Mouse (Mus musculus): ENCODE measurements around the gene Uck1. TPM values are rescaled to one million over a fixed set of nuclear protein-coding genes. Genes with fewer than 3 reads are reported as not detected.

Uck1 gene
- polyA plus RNA-seq, 1 experiment from 2014 or later: 67.5 TPM

DNA sequence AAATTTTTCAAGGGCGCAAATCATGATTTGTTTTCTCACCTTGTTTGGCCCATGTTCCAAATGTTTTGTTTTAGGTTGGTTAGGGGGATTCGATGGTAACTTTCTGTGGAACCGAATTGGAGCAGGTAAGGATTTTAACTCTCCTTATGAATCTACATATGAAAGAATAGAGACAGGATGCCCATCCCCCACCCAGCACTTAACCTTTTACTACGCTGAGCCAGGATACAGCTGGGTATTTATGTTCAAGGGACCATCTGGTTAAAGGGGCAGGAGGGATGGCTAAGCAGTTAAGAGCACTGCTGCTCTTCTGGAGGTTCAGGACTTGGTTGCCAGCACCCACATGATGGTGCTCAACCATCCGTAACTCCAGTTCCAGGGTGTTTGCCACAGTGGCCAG lies 19.4 kb downstream of the Uck1 start:
- no peak for ATAC-seq
- ChIA-PET POLR2A (no interaction called here), CTCF (interaction anchor here (0.9 kb wide), 1 partner anchor 103 kb away, joined by 3 read pairs; no protein-coding TSS in a partner anchor)

GRCm38 (mm10) chr2:32238708-32239435 lies 21.1 kb downstream of the Uck1 start:
- DNase-seq (ENCODE audit: low read depth, low spot score) (no peak), ATAC-seq (no peak)
- ChIA-PET POLR2A (no interaction called here), CTCF (interaction anchor here (0.6 kb wide), 1 partner anchor 283 kb away, joined by 3 read pairs; no protein-coding TSS in a partner anchor)
- in situ Hi-C loops (cut with MboI; ENCODE audit: low pct_unique_long_range_greater_than_20kb): loop anchor here (5.0 kb wide), 1 partner anchor 107 kb away; no protein-coding TSS in a partner anchor
- no peak for TF ChIP-seq CTCF (IDR thresholded peaks at IDR 0.05)
- H3K27me3 ChIP-seq: no peaks in the 10 kb centered on the region

More for the DNA sequence above, 19.4 kb downstream of the Uck1 start:
- in situ Hi-C loops (cut with MboI; ENCODE audit: low pct_unique_long_range_greater_than_20kb): no loop called here
- DNase-seq (ENCODE audit: low read depth, low spot score): no peak
- TF ChIP-seq CTCF (IDR thresholded peaks at IDR 0.05): no peak
- no peaks in the 10 kb centered on the region for H3K27me3 ChIP-seq

GRCm38 (mm10) chr2:32237571-32237970 lies 22.4 kb downstream of the Uck1 start:
- ChIA-PET CTCF (interaction anchor here (1.4 kb wide), 2 partner anchors 16 to 84 kb away, joined by 3 read pairs; no protein-coding TSS in a partner anchor), POLR2A (interaction anchor here (1.1 kb wide), 1 partner anchor 10 kb away, joined by 3 read pairs; no protein-coding TSS in a partner anchor)
- ATAC-seq: no peak
- in situ Hi-C loops (cut with MboI; ENCODE audit: low pct_unique_long_range_greater_than_20kb): loop anchor here (5.0 kb wide), 1 partner anchor 105 kb away; no protein-coding TSS in a partner anchor
- H3K27me3 ChIP-seq: no peaks in the 10 kb centered on the region
- no peak for TF ChIP-seq CTCF (IDR thresholded peaks at IDR 0.05)
- no peak for DNase-seq (ENCODE audit: low read depth, low spot score)

GRCm38 (mm10) chr2:32236760-32237487 lies 23.0 kb downstream of the Uck1 start:
- TF ChIP-seq CTCF (IDR thresholded peaks at IDR 0.05): no peak
- ChIA-PET POLR2A (interaction anchor here (1.1 to 1.3 kb wide), 2 partner anchors 10 to 11 kb away, joined by 3 to 5 read pairs; no protein-coding TSS in a partner anchor), CTCF (interaction anchor here (0.9 to 1.7 kb wide), 5 partner anchors 13 to 84 kb away, joined by 3 to 5 read pairs (median 3); no protein-coding TSS in a partner anchor)
- ATAC-seq (peak; percentile 46), DNase-seq (ENCODE audit: low read depth, low spot score) (peak; percentile 60)
- in situ Hi-C loops (cut with MboI; ENCODE audit: low pct_unique_long_range_greater_than_20kb): loop anchor here (5.0 kb wide), 1 partner anchor 105 kb away; no protein-coding TSS in a partner anchor
- H3K27me3 ChIP-seq: no peaks in the 10 kb centered on the region

- ChIA-PET CTCF (interaction anchor here (0.8 to 1.7 kb wide), 6 partner anchors 13 to 83 kb away, joined by 3 to 5 read pairs (median 3); no protein-coding TSS in a partner anchor), POLR2A (interaction anchor here (0.7 to 1.3 kb wide), 2 partner anchors 9 to 76 kb away, joined by 3 to 5 read pairs; no protein-coding TSS in a partner anchor)
- ATAC-seq (peak; percentile 65), DNase-seq (ENCODE audit: low read depth, low spot score) (peak; percentile 58)
- no peak for TF ChIP-seq CTCF (IDR thresholded peaks at IDR 0.05)
- no peaks in the 10 kb centered on the region for H3K27me3 ChIP-seq
- in situ Hi-C loops (cut with MboI; ENCODE audit: low pct_unique_long_range_greater_than_20kb): loop anchor here (5.0 kb wide), 1 partner anchor 104 kb away; no protein-coding TSS in a partner anchor
Measured at GRCm38 (mm10) chr2:32235886-32236759, 23.8 kb downstream of the Uck1 start, which contains the start of gene Pomt1. Gene Pomt1 (plus strand): TSS chr2:32236590.

GRCm38 (mm10) chr2:32235433-32235832 lies 24.5 kb downstream of the Uck1 start:
- POLR2A ChIA-PET: interaction anchor here (0.7 to 1.3 kb wide), 2 partner anchors 8 to 75 kb away, joined by 3 to 5 read pairs; no protein-coding TSS in a partner anchor
- no peak for ATAC-seq
- H3K27me3 ChIP-seq: no peaks in the 10 kb centered on the region
- in situ Hi-C loops (cut with MboI; ENCODE audit: low pct_unique_long_range_greater_than_20kb): loop anchor here (5.0 kb wide), 1 partner anchor 103 kb away; no protein-coding TSS in a partner anchor
- no peak for DNase-seq (ENCODE audit: low read depth, low spot score)
- TF ChIP-seq CTCF (IDR thresholded peaks at IDR 0.05): no peak
- CTCF ChIA-PET: interaction anchor here (0.8 to 1.7 kb wide), 3 partner anchors 18 to 47 kb away, joined by 3 to 4 read pairs (median 3); no protein-coding TSS in a partner anchor

DNA sequence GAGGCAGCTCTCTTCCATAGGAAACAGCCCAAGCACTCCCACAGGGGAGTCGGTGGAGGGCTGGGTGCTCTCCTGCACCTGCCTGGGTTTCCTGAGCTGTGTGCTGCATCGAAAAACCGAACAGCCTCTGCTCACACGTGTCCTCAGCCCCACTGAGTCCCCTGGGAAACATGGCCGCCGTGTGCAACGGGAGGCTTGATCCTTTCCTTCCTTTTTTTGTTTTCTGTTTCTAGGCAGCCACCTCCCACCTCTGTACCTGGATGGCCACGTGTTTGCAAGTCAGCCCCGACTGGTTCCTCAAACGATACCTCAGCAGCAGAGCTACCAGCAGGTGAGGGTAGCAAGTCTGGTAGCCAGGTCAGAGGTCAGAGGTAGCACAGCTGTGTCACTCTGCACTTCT lies 37.9 kb downstream of the Uck1 start:
- no peaks in the 10 kb centered on the region for H3K27me3 ChIP-seq
- TF ChIP-seq CTCF (IDR thresholded peaks at IDR 0.05): no peak
- DNase-seq (ENCODE audit: low read depth, low spot score): no peak
- in situ Hi-C loops (cut with MboI; ENCODE audit: low pct_unique_long_range_greater_than_20kb): no loop called here
- no peak for ATAC-seq
- ChIA-PET POLR2A (no interaction called here), CTCF (interaction anchor here (1.1 kb wide), 1 partner anchor 15 kb away, joined by 3 read pairs; the partner anchor contains the start of gene Pomt1)

DNA sequence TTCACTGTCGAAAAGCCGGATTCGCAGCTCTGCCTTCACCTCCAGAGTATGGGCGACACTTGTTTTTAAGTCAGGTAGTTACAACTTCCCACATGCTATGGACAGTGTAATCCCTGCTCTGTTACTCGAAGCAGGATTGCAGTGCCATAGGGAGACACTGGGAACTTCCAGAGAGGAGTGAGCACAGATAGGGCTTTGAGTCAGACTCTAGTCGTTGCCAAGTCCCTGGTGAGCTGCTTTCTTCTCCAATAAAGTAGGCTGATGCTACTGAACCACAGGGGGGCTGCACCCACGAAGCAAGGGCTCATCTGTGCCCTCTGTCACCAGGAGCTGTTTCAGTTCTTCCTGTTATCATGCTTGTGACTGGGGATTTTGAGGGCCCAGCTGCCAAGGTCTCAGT lies 38.4 kb downstream of the Uck1 start:
- no peak for TF ChIP-seq CTCF (IDR thresholded peaks at IDR 0.05)
- POLR2A ChIA-PET: no interaction called here
- in situ Hi-C loops (cut with MboI; ENCODE audit: low pct_unique_long_range_greater_than_20kb): no loop called here
- CTCF ChIA-PET: interaction anchor here (1.1 kb wide), 1 partner anchor 15 kb away, joined by 3 read pairs; the partner anchor contains the start of gene Pomt1
- H3K27me3 ChIP-seq: no peaks in the 10 kb centered on the region
- DNase-seq (ENCODE audit: low read depth, low spot score) (no peak), ATAC-seq (no peak)

- H3K27me3 ChIP-seq: no peaks in the 10 kb centered on the region
- in situ Hi-C loops (cut with MboI; ENCODE audit: low pct_unique_long_range_greater_than_20kb): no loop called here
- ATAC-seq (no peak), DNase-seq (ENCODE audit: low read depth, low spot score) (no peak)
- POLR2A ChIA-PET: no interaction called here
- CTCF ChIA-PET: interaction anchor here (1.1 kb wide), 1 partner anchor 16 kb away, joined by 3 read pairs; the partner anchor contains the start of gene Pomt1
- TF ChIP-seq CTCF (IDR thresholded peaks at IDR 0.05): no peak
Measured at GRCm38 (mm10) chr2:32220969-32221368, 39.0 kb downstream of the Uck1 start.
